In the genomic region with DNA sequence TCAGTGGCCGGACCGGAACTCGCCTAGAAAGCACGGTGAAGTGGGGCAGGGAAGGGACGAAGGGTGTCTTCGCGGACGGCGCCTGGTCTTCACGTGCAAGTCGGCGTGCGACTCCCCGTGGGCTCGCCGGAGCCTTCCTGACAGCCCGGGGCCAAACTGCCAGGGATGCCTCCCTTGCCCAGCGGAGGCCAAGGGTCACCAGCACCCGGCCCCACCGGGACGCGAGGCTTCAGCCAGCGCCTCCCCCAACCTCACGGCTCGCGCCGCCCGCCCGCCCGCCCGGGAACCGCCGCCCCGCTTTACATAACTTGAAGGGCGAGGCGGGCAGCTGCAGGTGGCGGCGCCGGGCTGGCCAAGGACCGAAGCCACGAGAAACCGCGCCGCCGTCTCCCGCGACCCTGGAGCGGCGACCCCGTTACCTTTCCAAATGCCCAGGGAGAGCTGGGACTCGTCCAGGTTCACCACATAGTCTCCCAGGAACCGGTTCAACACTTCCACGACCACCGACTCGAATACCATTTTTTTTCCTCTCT, we compare ENCODE assay signal across 8 mouse cellular contexts. TPM values are rescaled to one million over a fixed set of nuclear protein-coding genes. Genes with fewer than 3 reads are reported as not detected.
A peak's percentile ranks its signal among the peaks of the same experiment; 100 is the strongest.
DNase-seq lines count a peak whose midpoint lies in the region; ATAC-seq and TF ChIP-seq lines count a peak whose summit lies in the region.

No protein-coding gene starts in this region.

- no peaks in the 10 kb centered on the region for H3K27me3 ChIP-seq in liver, embryonic 11.5 days (replicated peaks; ENCODE audit: control insufficient read depth, insufficient read depth, low read length)
- no peaks in the 10 kb centered on the region for H3K27me3 ChIP-seq in myocyte (ENCODE audit: control insufficient read depth, insufficient read depth, insufficient read length)

- peaks cover 30% of the 10 kb centered on the region for H3K79me2 ChIP-seq in myocyte (ENCODE audit: control insufficient read depth, insufficient read depth)

- peak overlapping the region; percentile 95 for H3K4me2 ChIP-seq in liver, embryonic 11.5 days
- H3K4me2 ChIP-seq in myocyte (ENCODE audit: low read depth), result peak overlapping the region; percentile 93

- no peaks in the 10 kb centered on the region for H3K36me3 ChIP-seq in liver, embryonic 11.5 days (ENCODE audit: control insufficient read depth, insufficient read depth, low read length)
- no peaks in the 10 kb centered on the region for H3K36me3 ChIP-seq in myocyte (ENCODE audit: control insufficient read depth, insufficient read depth)

- peak overlapping the region; percentile 51 for H3ac ChIP-seq in myocyte (ENCODE audit: control insufficient read depth, insufficient read length)

- ATAC-seq in liver, embryonic 11.5 days (replicated peaks; ENCODE audit: low FRiP score), result peak; percentile 66

- peak overlapping the region; percentile 82 for H3K9ac ChIP-seq in liver, embryonic 11.5 days (ENCODE audit: low read depth, low read length)

- under 1% methylated on average over 55 of the region's 55 CpGs for WGBS in liver, embryonic 11.5 days

- no peaks in the 10 kb centered on the region for H3K9me3 ChIP-seq in liver, embryonic 11.5 days (ENCODE audit: control insufficient read depth, low read length)

- no peak for TF ChIP-seq POLR2A in myocyte (IDR thresholded peaks at IDR 0.05; ENCODE audit: insufficient read length, low read depth)

- H3K4me3 ChIP-seq in liver, embryonic 11.5 days (ENCODE audit: low read depth, low read length), result peak overlapping the region; percentile 79
- H3K4me3 ChIP-seq in myocyte, result peak overlapping the region; percentile 62

- 0 out of 2 replicates have a peak, but pooled peaks cover 2% of the 10 kb centered on the region for H3K4me1 ChIP-seq in liver, embryonic 11.5 days (replicated peaks; ENCODE audit: control insufficient read depth, insufficient read depth, low read length)

- DNase-seq in thymus, adult 18-20 months, result peak; percentile 36 to 47
- no peak for DNase-seq in thymus, postnatal 14 days
- DNase-seq in cerebellum, postnatal 36 days, result peak; percentile 54 to 56
- DNase-seq in heart, adult 11 months, result peak; percentile 96
- peak; percentile 73 for DNase-seq in kidney, adult 18-20 months
- DNase-seq in liver, embryonic 11.5 days (ENCODE audit: low spot score), result peak; percentile 64
- DNase-seq in testis, postnatal 10 days (ENCODE audit: low spot score), result peak; percentile 69

- H3K27ac ChIP-seq in liver, embryonic 11.5 days (ENCODE audit: low read depth, low read length), result peak overlapping the region; percentile 39; the same call in 1 of the 2 replicates

TF ChIP-seq in myocyte, 11 proteins besides CTCF, POLR2A, EP300 and RAD21:
- peak in 1 of 3 experiments; percentile 23 for TF ChIP-seq MYOD1 (IDR thresholded peaks at IDR 0.05; ENCODE audit: control insufficient read depth in 1 of 3, insufficient read length in 2 of 3, low read depth in 2 of 3)
- no peak for TF ChIP-seq POLR2AphosphoS2 (IDR thresholded peaks at IDR 0.05; ENCODE audit: insufficient read length, low read depth)

RNA-seq across cellular contexts. Expression of gene Vps13a, which starts 0.4 kb away (rescaled TPM):
- polyA plus RNA-seq in liver, embryonic 11.5 days (2014; fragmentation: Nextera tagmentation; extraction: Ambion mirVana), result 14.1 and 19.4 TPM in 2 replicates
- 3.7 TPM for polyA plus RNA-seq in myocyte (2012; fragmentation: generic; extraction: Trizol)
